Mouse (Mus musculus) lung, postnatal 0 days (tissue): ENCODE data around the gene Ube2a.

ENCODE experiments used
- CTCF ChIP-seq: IDR thresholded peaks from 2 replicates; pipeline ENCODE4 v1.5.1; 2016; ENCODE audit warnings: antibody characterized with exemption, mild to moderate bottlenecking
- EP300 ChIP-seq: IDR thresholded peaks from 2 replicates; pipeline ENCODE4 v1.6.1; 2016; ENCODE audit warnings: antibody characterized with exemption, mild to moderate bottlenecking, control low read depth

- TF ChIP-seq CTCF (no peak), EP300 (no peak)
These were observed 44.0 kb downstream of the Ube2a start for GRCm38 (mm10) chrX:36917749-36918148.
